Mouse (Mus musculus) spleen, postnatal 36 days (tissue): ENCODE measurements around the gene Sema5b.

Source experiments
- DNase-seq, 2 experiments: peaks; one replicate each; pipeline ENCODE4 v3.0.0; 2022; ENCODE audit warnings: low spot score in 2 of 2, mixed read lengths in 1 of 2

Sema5b gene

DNA sequence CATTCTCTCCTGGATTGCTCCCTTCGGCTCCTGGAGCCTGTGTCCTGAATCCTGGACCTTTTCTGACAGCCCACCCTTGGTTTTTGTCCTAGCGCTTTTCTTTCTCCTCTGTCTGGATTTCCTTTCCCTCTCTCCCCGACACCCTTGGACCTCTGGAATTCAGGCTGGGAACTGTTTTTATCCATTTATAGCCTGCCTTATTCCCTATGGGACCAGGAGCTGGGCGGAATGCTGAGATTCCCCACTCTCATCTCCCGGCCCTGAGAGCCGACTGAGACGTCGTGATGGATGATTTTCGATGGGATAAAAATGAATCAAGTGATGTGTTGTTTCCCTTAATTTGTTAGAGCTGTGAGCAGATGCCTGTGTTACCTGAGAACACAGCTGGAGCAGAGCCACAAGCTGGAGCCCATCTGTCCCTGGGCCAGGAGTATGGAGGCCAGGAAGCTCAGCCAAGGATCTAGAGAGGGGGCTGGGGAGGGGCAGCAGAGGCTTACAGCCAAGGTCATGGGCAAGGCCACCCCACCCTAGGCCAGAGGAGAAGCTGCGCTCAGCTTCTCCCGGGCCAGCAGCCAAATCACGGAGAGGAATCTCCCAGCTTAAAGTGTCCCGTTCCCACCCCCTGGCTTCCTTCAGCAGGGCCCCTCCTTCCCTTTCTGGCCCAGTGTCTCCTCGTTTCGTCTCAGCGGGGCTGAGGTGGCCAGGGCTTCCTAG, 89.7 kb downstream of the Sema5b start:
- DNase-seq = no peak

DNA sequence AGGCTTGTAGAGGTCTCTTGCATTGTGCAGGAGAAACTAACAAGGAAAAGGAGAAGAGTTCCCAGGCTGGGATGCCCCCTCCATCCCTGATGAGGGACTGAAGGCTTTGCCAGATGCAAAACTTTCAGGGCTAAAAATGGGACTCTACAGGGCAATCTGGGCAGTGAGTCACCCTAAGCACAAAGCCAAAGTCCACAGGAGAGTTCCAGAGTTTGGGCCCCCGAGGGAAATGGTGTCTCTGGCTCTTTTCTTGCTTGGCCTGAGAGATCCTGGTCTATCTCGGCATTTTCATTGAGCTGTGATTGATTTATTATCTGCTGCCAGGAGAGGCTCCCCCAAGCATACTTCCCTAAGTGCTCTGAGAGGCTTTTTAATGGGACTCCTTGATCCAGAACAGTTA, 92.1 kb downstream of the Sema5b start:
- no peak for DNase-seq

DNA sequence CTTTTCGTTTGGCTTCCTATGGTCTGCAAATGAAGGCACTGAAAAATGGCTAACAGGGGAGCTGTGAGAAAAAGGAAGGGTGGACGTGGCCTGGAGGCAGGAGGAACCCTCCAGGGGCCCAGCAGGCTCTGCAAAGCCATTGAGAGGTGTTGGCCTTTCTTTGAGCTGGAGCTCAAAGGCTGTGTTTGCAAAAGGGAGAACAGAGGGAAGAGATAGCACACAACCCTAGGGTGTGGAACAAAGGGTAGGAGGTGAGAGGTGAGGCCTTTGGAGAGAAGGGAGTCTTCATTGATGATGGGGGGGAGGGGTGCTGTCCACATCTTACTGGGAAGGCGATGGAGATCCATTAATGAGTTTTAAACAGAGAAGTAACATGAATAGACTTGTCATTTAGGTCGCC, 94.0 kb downstream of the Sema5b start:
- DNase-seq = no peak

DNA sequence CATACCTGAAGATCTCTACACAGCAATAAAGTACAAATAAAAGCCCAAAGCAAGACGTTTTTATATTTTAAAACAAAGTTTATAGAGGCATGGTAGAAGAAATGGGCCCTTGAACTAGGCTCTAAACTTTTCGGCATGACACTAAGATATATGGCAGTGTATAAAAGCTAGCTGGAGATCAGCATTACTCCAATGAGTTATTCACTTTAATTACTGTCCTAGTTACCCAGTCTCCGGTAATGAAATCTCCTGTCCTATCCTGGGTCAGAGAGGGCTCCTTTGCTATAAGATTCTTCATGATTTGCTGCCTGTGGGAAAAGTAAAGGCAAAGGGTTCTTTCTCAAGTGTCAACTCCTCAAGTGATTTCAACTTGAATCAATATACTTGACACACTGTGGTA, 98.6 kb downstream of the Sema5b start:
- DNase-seq = no peak

DNA sequence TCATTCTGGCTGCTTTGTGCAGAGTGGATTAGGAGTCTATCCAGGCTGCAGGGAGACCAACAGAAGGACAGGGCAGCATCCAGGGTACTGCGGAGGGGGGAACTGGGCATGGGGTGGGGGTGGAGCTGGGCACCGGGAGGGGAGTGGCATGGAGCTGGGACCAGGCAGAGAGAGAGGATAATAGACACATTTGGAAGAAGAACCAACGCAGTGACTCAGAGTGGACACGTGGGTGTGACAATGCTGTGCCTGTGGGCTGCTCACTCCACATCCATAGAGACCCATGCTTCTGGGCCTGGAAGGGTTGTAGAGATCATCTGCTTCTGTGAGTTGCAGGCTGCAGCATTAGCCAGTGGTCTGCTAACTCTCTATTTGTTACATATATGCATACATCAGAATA, 107.9 kb downstream of the Sema5b start:
- DNase-seq = no peak

DNA sequence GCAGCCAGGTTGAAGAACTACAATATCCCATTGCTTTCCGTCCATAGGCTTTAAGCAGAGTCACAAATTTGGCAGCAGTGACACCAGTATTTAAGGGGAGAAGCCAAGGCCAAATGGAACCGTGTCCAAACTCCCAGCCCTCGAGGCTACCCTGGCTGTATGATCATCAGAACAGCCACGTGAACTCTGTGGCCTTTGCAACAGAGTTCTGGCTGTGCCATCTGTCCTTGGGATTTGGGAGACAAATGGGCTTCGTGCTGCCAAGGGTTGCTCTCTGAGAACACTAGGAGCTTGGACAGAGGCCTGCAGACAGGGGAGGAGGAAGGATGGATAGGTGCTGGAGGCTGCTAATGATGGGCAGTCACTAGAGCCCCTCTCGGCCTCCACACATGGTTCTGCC, 111.3 kb downstream of the Sema5b start:
- DNase-seq = no peak

DNA sequence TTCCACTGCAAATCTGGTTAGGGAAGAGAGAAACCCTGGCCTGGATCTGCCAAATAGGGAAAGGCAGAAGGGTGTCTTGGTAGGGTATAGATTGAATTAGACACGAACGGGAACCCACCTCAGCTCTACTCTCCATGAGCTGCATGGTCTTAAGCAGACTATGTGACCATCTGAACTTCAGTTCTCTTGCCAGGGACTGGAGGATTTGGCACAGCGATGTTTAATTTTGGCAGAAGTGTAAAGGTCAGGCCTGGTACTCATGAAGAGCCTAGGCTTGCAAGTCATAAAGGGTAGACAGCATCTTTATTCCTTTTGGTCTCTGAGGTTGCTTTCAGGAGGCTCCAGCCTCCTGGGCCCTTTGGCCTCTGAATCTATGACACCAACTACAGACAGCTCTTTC, 111.8 kb downstream of the Sema5b start:
- DNase-seq = no peak

DNA sequence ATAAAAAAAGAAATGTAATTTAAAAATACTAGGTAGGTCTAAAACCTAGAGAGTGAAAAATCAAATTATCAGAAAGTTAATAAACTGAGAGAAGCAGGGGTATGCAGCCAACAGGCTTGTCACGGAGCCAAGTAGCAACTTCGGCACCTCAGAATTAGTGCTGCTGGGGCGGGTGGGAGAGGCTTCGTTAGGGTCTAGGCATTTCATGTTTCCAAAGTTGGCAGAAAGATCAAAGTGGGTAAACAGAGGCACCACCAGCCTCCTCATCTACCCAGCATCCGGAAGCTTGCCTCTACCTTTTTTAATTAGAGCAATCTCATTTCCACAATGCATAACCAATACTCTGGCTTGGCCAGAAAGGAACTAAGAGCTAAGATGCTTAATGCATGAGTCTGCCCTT, 113.0 kb downstream of the Sema5b start:
- DNase-seq = no peak

DNA sequence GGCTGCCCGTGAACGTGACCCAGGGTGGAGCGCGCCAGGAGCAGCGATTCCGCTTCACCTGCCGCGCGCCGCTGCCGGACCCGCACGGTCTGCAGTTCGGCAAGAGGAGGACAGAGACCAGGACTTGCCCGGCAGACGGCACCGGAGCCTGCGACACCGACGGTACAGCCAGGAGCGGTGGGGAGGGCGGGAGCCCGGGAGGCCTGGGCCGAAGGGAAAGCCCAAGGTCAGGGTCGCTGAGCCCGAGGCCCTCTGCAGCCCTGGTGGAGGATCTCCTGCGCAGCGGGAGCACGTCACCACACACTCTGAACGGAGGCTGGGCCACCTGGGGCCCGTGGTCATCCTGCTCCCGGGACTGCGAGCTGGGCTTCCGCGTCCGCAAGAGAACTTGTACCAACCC, 119.3 kb downstream of the Sema5b start:
- DNase-seq = no peak

DNA sequence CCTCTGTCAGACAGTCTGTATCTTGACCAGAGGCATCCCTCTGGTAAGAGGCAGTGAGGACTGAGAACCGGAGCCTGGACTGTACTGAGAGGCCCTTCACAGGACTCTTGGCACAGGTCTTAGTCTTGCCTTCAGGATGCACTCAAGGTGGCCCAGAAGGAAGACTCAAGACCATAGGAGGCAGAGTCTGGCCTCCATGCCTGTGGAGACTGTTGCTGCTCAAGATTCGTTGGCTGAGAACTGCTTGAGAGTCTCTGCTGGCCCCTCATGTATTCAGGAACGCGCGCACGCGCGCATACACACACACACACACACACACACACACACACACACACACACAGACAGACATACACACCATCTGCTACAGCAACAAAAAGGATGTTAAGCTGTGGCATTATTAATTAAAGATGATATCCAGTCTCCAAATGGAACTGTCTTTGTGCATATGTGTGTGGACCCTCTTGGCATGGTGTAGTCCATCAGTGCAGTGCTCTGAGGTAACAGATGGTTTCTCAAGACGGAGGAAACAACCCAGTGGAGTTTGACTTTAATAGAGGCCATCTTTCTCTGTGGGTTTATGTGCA, 123.0 kb downstream of the Sema5b start:
- DNase-seq = no peak

DNA sequence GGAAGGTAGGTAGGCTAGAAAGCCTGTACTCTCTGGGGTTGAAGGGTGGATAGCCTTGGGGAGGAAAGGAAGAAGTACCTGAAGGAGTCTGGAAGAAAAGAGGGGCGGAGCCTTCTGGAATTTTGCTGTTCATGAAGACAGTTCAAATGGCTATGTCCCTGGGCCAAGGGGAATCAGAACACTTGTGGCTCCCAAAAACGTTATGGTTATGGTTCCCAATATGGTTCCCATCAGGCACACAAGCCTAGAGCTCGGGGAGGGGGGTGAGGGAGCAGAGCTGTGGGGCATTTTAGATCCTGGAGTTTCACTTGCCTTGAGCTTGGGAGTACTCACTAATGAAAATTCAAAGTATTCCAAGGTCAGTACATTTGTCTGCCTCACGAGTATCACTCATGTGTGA, 123.9 kb downstream of the Sema5b start:
- no peak for DNase-seq

DNA sequence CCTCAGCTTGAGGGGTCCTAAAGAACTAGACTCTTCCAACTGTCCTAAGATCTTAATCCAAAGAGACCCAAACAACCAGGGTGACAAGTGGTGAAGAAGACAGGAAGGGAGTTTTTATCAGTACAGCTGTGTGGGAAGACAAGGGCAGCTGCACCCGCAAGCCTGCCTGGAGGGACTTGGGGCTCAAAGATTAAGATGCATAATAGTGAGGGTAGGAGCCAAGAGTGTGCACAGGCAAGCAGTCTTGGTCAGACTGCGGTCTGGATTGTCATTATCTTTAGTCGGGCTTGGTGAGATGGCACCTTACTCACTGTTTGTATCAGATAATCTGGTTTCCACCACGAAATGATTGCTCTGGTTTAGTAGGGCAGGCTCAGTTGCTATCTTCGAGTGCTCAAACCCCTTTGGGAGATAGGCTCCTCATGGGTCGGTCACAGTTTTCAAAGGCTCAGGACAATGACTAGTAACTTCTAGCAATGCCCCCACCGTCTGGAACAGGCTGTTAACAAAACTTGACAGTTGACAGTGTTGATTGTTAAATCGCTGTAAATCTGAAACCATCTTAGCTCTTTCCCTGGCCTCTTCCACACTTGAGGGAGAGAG, 136.7 kb downstream of the Sema5b start:
- no peak for DNase-seq

DNA sequence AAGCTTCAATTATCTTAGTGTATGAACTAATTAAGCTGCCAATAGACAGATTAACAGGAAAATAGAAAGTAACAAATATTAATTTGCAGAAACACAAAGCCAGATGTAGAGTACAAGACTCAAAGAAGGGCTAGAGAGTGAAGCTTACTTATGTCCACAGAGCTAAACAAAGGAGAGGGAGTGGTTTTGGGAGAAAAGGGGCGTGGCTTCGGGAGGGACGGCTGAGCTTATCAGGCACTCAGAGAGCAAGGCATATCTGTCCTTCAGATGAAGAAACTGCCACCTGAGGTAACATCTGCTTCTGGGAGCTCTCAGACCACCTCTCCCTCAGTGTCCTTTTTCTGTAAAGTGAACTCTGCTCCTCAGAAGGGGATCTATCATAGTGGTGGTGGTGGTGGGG, 137.5 kb downstream of the Sema5b start:
- no peak for DNase-seq

DNA sequence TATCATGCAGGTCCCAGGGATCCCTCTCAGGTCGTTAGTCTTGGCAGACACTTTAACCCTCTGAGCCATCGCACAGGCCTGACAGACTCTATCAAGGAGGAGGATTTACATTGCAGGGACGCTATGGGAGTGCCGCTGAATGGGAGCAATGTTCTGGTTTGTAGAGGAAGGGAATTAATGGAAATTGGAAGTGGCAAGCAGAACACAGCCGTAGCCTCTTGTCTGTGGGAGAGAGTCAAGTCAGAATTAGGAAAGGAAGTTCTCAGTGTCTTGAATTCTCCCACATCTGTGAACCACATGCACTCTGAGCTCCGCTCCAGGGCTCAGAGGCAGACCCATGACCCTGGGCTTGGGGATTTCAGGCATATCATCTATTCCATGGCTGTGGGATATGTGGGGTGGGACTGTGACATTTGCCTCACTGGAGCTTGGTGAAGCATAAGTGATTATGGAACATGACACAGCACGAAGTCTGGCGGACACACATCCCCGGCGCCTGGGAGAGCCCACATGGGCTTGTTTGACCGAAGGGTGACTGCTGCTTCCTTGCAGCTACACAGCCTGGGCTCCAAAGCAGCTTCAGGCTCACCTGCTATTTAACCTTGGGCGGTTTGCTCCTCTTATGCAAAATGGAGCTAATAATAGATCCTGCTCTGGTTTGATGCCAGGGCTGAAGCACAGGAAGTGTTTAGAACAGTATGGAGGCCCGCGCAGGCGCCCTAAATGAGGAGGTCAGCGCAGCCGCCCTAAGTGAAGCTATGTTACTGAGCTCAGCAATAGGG, 140.6 kb downstream of the Sema5b start:
- DNase-seq = no peak

DNA sequence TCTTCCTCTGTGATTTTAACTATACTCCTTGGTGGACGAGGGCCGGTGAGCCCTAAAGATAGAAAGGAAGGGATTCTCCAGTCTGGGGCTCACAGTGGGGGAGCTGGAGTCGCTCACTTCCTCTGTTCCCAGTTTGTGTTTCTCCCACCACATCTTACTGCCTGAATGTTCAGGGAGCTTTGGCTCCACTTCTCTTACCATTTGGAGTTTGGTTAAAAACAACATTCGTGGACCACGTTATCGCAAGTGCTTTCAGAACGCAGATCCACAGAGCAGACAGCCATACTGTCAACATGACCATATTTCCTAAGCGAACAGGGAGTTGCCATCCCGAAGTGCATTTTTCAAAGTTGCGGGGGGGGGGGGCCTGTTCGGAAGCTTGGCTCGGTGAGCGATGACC, 144.1 kb downstream of the Sema5b start:
- DNase-seq = no peak

DNA sequence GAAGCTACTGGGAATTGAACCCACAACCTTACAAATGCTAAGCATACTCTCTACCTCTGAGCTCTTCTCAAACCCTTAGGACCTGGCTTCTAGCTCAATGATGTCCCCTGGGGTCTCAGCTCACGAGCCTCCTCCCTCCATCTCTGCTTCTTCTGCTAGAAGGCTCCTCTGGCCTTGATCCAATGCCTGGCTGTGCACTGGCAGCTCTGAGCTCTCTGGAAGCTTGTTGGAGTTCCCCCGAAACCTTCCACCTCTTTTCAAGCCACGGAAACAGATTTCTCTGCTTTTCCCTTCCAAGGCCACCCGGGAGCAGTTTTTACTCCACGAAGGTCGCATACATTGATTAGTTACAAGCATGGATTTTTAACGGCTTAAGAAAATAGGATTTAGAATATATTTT, 145.5 kb downstream of the Sema5b start:
- DNase-seq = no peak

DNA sequence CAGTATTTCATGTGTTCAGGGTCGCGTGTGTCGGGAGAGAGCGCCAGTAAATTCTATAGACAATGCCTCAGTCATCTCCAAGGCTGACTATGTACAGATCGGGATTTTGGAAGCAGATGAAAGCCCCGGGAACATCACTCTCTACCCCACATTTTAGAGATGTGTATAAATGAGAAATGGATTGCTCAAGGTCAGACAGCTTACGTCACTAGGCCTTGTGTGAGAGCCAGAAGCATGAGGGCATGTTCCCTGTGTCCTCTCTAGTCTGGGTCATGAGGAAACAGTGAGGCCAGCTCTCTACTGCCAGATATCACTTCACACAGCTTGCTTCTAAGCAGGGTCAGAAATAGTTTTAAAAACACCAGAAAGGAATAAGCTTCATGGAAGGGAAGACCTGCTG, 150.7 kb downstream of the Sema5b start:
- no peak for DNase-seq

DNA sequence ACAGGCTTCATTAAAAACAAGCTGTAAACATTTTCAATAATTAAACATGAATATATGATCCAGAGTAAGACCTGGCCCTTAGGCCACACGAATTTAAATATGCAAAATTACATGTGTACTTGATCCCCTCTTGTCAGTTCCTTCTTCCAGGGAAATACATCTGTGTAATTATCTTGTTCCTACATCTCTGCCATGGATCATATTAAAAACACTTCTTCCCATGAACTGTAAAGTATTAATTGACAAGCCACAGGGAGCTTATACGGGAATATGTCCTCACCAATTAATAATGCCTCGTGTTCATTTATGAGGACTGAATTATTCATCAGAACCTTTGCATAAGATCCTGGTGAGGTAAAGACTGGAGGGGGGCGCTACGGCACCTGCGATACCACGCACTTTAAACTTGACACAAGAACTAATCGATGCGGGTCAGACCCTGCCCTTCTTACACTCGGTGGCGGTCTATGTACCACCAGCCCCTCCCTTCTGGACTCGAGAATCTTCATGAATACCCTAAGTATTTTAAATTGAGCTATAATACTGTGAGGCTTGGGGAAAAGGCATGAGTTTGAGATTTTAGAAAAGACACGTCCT, 153.4 kb downstream of the Sema5b start:
- DNase-seq = no peak

DNA sequence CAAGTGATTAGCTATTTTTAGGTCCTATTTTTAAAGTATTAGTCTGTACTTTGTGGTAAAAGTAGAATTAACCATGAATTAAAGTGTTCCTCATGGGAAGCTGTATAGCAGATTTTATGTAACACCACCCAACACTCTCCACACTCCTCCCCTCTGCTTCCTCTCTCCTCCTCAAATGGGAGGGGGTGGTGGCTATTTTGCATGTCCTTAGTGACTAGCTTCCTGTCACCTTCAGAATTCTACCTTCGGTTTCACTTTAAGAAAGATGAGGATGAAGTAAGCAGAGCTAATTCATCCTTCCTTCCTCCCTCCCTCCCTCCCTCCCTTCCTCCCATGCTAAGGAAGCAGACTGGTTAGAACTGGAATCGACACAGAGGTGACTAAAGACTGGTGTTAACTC, 155.2 kb downstream of the Sema5b start:
- peak; percentile 22 to 40 for DNase-seq

DNA sequence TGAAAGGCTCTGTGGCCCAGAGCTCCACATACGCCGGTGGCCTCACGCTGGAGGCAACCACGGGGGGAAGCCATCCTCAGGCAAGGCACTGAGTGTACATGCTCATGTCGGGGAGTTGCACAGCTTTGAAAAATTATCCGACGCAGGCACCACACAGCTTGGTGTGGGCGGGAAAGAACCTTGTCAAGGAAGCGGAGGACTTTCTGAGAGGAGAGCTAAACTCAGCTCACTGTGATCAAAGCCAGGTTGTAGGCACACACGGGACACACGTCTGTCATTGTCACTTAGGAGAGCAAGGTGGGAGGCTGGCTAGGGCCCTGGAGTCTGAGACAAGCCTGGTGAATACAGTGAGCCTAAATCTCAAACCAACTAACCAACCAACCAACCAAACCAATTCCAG, 160.9 kb downstream of the Sema5b start:
- DNase-seq = no peak

DNA sequence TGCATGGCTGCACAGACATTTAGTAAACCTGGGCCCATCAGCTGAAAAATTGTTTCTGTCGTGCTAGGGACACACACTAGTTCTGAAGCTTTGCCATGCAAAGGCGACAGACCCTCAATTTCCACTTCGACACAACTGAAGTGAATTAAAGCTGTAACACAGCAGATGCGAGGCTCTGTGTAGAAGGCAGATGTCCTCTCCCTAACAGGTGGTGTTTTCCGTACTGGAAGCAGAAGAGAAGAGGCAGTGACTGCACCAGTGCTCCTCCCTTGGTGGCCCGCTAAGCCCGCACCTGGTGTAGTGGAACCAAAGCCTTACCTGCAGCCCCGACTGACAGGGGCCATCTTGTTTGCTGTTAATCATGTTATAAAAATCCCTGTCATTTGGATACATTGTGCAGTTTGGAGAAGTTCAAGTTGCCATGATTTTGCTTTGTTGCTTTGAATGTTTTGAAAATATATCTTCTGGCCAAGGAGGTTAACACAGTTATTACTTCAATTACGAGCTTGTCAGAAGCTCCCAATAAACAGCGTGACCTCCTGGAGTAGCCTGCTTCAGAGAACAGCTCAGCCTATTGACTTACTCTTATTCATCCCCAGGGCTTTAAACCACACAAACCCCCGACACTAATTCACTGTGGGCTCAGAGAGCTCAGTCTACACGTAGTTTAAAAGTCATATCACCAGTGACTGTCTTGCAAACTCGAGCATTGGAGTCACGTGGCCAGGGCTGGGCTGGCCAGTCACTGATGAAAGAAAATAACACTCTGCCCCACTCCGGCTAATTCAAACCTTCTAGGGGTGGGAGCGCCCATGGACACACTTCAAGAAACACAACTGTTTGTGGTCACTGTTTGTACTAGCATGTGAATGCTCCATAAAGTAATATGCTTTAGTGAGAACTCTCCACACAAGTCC, 163.1 kb downstream of the Sema5b start:
- DNase-seq = no peak
